Mouse (Mus musculus): ENCODE data around the gene Stat5b. TPM values are rescaled to one million over a fixed set of nuclear protein-coding genes. Genes with fewer than 3 reads are reported as not detected.

Gene Stat5b
- total and polyA plus RNA-seq, 3 experiments = 29.3 to 37.0 (median 32.3) TPM

DNA sequence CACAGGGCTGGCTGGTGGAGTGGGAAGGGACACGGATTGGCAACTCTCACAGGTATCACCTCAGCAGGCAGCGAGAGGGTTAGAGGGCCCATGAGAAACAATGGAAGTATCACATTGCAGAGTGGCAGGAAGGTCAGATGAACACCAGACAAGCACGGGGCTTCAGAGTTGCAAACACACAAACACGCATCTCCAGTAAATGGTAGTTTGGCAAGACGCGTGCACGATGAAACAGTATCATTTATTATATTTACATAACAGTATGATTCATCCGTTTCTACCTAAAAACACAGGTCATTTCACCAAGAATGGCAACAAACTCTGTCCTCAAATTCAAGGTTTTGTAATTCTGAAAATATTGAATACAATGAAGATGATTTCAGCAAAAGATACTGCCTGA lies 11.0 kb downstream of the Stat5b start:
- Histone ChIP-seq H3K79me2 (ENCODE audit: control insufficient read depth, insufficient read depth, low read length, poor library complexity) (peaks cover 32% of the 10 kb centered on the region), H3K36me3 (ENCODE audit: control insufficient read depth in 1 of 2, insufficient read depth in 2 of 2, low read length in 2 of 2) (peaks cover 2 to 4% of the 10 kb centered on the region in 2 experiments; a peak in 1 of 4 replicates), H3K27me3 (ENCODE audit: control insufficient read depth in 1 of 2, insufficient read depth in 2 of 2, low read length in 2 of 2) (no peaks in the 10 kb centered on the region), H3K9ac (ENCODE audit: control insufficient read depth, low read depth, low read length, poor library complexity, severe bottlenecking) (no peak overlapping the region), H3K9me3 (replicated peaks; ENCODE audit: insufficient read depth, low read length) (no peaks in the 10 kb centered on the region), H3K4me3 (ENCODE audit: control insufficient read depth in 1 of 2, insufficient read depth in 1 of 2, low read depth in 2 of 2, low read length in 2 of 2) (no peak overlapping the region), H3K4me1 (ENCODE audit: control insufficient read depth in 1 of 2, insufficient read depth in 2 of 2, low read length in 2 of 2) (peaks cover 0 to 4% of the 10 kb centered on the region in 2 experiments; a peak in 1 of 4 replicates), H3K27ac (ENCODE audit: control insufficient read depth, low read depth, low read length) (no peak overlapping the region)
- DNase-seq (ENCODE audit: low read depth, low spot score) = no peak
- TF ChIP-seq GATA1 (IDR thresholded peaks at IDR 0.05; ENCODE audit: low read depth, low read length) (no peak), ZKSCAN1 (IDR thresholded peaks at IDR 0.05; ENCODE audit: low read depth, low read length) (no peak), POLR2A (IDR thresholded peaks at IDR 0.05; ENCODE audit: control insufficient read depth in 1 of 2, insufficient read depth in 1 of 2, low read depth in 1 of 2, low read length in 2 of 2, poor library complexity in 1 of 2) (no peak), ZMIZ1 (IDR thresholded peaks at IDR 0.05; ENCODE audit: low read depth, low read length) (no peak), MAX (IDR thresholded peaks at IDR 0.05; ENCODE audit: low read length) (no peak), JUND (IDR thresholded peaks at IDR 0.05; ENCODE audit: low read depth, low read length) (no peak), CTCF (IDR thresholded peaks at IDR 0.05 in 2 of 3, conservative IDR thresholded peaks at IDR 0.05 in 1 of 3; ENCODE audit: control insufficient read depth in 1 of 3, insufficient read depth in 1 of 3, low read depth in 2 of 3, low read length in 3 of 3, poor library complexity in 1 of 3, severe bottlenecking in 1 of 3) (no peak), TCF12 (IDR thresholded peaks at IDR 0.05; ENCODE audit: low read depth, low read length) (no peak), CHD2 (IDR thresholded peaks at IDR 0.05; ENCODE audit: low read length) (no peak), MAZ (IDR thresholded peaks at IDR 0.05; ENCODE audit: low read depth, low read length) (no peak), MEF2A (IDR thresholded peaks at IDR 0.05; ENCODE audit: extremely low read depth, insufficient replicate concordance, low read depth, low read length, poor library complexity, severe bottlenecking) (no peak), MYC (IDR thresholded peaks at IDR 0.05; ENCODE audit: low read depth, low read length) (no peak), POLR2AphosphoS5 (IDR thresholded peaks at IDR 0.05; ENCODE audit: borderline replicate concordance, low read depth, low read length) (no peak), UBTF (IDR thresholded peaks at IDR 0.05; ENCODE audit: borderline replicate concordance, insufficient read depth, low read depth, low read length) (no peak), BHLHE40 (IDR thresholded peaks at IDR 0.05; ENCODE audit: borderline replicate concordance, low read depth, low read length) (no peak)

DNA sequence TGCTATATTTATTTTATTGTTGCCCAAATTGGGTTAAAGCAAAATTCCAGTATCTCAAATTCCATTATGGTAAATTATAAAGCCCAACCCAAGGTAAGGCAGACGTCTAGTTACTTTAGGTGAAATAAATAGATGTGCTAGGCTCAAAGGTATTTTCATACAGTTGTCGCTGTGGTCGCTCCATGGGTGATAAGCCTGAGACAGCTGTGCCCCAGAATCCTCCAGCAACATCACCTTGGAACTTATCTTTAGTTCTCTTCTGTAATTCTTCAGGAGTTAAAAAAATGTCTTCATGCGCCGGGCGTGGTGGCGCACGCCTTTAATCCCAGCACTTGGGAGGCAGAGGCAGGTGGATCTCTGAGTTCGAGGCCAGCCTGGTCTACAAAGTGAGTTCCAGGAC lies 11.6 kb downstream of the Stat5b start:
- DNase-seq (ENCODE audit: low read depth, low spot score) = no peak
- Histone ChIP-seq H3K36me3 (ENCODE audit: control insufficient read depth in 1 of 2, insufficient read depth in 2 of 2, low read length in 2 of 2) (peaks cover 2 to 4% of the 10 kb centered on the region in 2 experiments; a peak in 1 of 4 replicates), H3K79me2 (ENCODE audit: control insufficient read depth, insufficient read depth, low read length, poor library complexity) (peaks cover 28% of the 10 kb centered on the region), H3K9ac (ENCODE audit: control insufficient read depth, low read depth, low read length, poor library complexity, severe bottlenecking) (no peak overlapping the region), H3K27me3 (ENCODE audit: control insufficient read depth in 1 of 2, insufficient read depth in 2 of 2, low read length in 2 of 2) (no peaks in the 10 kb centered on the region), H3K4me1 (ENCODE audit: control insufficient read depth in 1 of 2, insufficient read depth in 2 of 2, low read length in 2 of 2) (peaks cover 0 to 4% of the 10 kb centered on the region in 2 experiments; a peak in 1 of 4 replicates), H3K9me3 (replicated peaks; ENCODE audit: insufficient read depth, low read length) (no peaks in the 10 kb centered on the region), H3K27ac (ENCODE audit: control insufficient read depth, low read depth, low read length) (no peak overlapping the region), H3K4me3 (ENCODE audit: control insufficient read depth in 1 of 2, insufficient read depth in 1 of 2, low read depth in 2 of 2, low read length in 2 of 2) (no peak overlapping the region)
- TF ChIP-seq TAL1 (IDR thresholded peaks at IDR 0.05; ENCODE audit: low read length) = no peak
- no peak for TF ChIP-seq ETS1 (IDR thresholded peaks at IDR 0.05; ENCODE audit: low read depth, low read length)
- no peak for TF ChIP-seq MYC (IDR thresholded peaks at IDR 0.05; ENCODE audit: low read depth, low read length)
- no peak for TF ChIP-seq GABPA (IDR thresholded peaks at IDR 0.05; ENCODE audit: low read depth, low read length)
- TF ChIP-seq NELFE (IDR thresholded peaks at IDR 0.05; ENCODE audit: low read depth, low read length) = no peak
- no peak for TF ChIP-seq MEF2A (IDR thresholded peaks at IDR 0.05; ENCODE audit: extremely low read depth, insufficient replicate concordance, low read depth, low read length, poor library complexity, severe bottlenecking)
- no peak for TF ChIP-seq MAZ (IDR thresholded peaks at IDR 0.05; ENCODE audit: low read depth, low read length)
- TF ChIP-seq POLR2A (IDR thresholded peaks at IDR 0.05; ENCODE audit: control insufficient read depth in 1 of 2, insufficient read depth in 1 of 2, low read depth in 1 of 2, low read length in 2 of 2, poor library complexity in 1 of 2) = no peak
- no peak for TF ChIP-seq USF2 (IDR thresholded peaks at IDR 0.05; ENCODE audit: borderline replicate concordance in 1 of 2, insufficient read depth in 1 of 2, low read depth in 1 of 2, low read length in 2 of 2)
- TF ChIP-seq SMC3 (IDR thresholded peaks at IDR 0.05; ENCODE audit: low read depth, low read length) = no peak
- TF ChIP-seq ZKSCAN1 (IDR thresholded peaks at IDR 0.05; ENCODE audit: low read depth, low read length) = no peak
- TF ChIP-seq GATA1 (IDR thresholded peaks at IDR 0.05; ENCODE audit: low read depth, low read length) = no peak
- TF ChIP-seq POLR2AphosphoS2 (IDR thresholded peaks at IDR 0.05; ENCODE audit: low read length) = no peak
- TF ChIP-seq CHD1 (IDR thresholded peaks at IDR 0.05; ENCODE audit: low read depth, low read length) = no peak
- TF ChIP-seq ZC3H11A (IDR thresholded peaks at IDR 0.05; ENCODE audit: low read depth, low read length) = no peak
- TF ChIP-seq USF1 (IDR thresholded peaks at IDR 0.05; ENCODE audit: low read depth, low read length) = no peak
- TF ChIP-seq TCF12 (IDR thresholded peaks at IDR 0.05; ENCODE audit: low read depth, low read length) = no peak
- no peak for TF ChIP-seq BHLHE40 (IDR thresholded peaks at IDR 0.05; ENCODE audit: borderline replicate concordance, low read depth, low read length)
- no peak for TF ChIP-seq MYB (IDR thresholded peaks at IDR 0.05; ENCODE audit: low read depth, low read length)

Measured in MEL (cell line).